Mouse (Mus musculus) MEL (cell line): Measurements from ENCODE around the gene Cux1. TPM values are rescaled to one million over a fixed set of nuclear protein-coding genes. Genes with fewer than 3 reads are reported as not detected.

Source experiments
- DNase-seq: peaks from one replicate; pipeline ENCODE4 v3.0.0; 2011; ENCODE audit warnings: low read depth, low spot score
- H3K27ac ChIP-seq: 2 replicates; pipeline ENCODE4 v1.5.1; 2012; ENCODE audit warnings: low read depth, mild to moderate bottlenecking, control low read depth, low read length, moderate library complexity; ENCODE audit not compliant: control insufficient read depth
- H3K27me3 ChIP-seq, 2 experiments: fragments of 150-350 bp in 1 of 2; sonication (generic) in 1 of 2; 2 replicates each; pipeline ENCODE4 v1.6.1; 2012; ENCODE audit warnings: low read length in 2 of 2, mild to moderate bottlenecking in 2 of 2, improper control_type of control experiment in 1 of 2, moderate library complexity in 1 of 2; ENCODE audit not compliant: insufficient read depth in 2 of 2, control insufficient read depth in 1 of 2
- H3K36me3 ChIP-seq, 2 experiments: 2 replicates each; pipeline ENCODE4 v1.6.1; 2012 to 2014; ENCODE audit warnings: low read length in 2 of 2, improper control_type of control experiment in 1 of 2, inconsistent platforms in 1 of 2, mild to moderate bottlenecking in 1 of 2; ENCODE audit not compliant: insufficient read depth in 2 of 2, control insufficient read depth in 1 of 2
- H3K4me1 ChIP-seq, 2 experiments: fragments of 150-350 bp in 1 of 2; sonication (generic) in 1 of 2; 2 replicates each; pipeline ENCODE4 v1.6.1; 2012; ENCODE audit warnings: low read length in 2 of 2, improper control_type of control experiment in 1 of 2, mild to moderate bottlenecking in 1 of 2; ENCODE audit not compliant: insufficient read depth in 2 of 2, control insufficient read depth in 1 of 2
- H3K4me3 ChIP-seq, 2 experiments: fragments of 150-350 bp in 1 of 2; sonication (generic) in 1 of 2; 2 replicates each; pipeline ENCODE4 v1.5.1; 2012; ENCODE audit warnings: low read depth in 2 of 2, low read length in 2 of 2, mild to moderate bottlenecking in 2 of 2, moderate library complexity in 2 of 2, control low read depth in 1 of 2, improper control_type of control experiment in 1 of 2; ENCODE audit not compliant: control insufficient read depth in 1 of 2, insufficient read depth in 1 of 2
- H3K79me2 ChIP-seq: 2 replicates; pipeline ENCODE4 v1.6.1; 2012; ENCODE audit warnings: mild to moderate bottlenecking, low read length, moderate library complexity; ENCODE audit not compliant: control insufficient read depth, poor library complexity, insufficient read depth
- H3K9ac ChIP-seq: 2 replicates; pipeline ENCODE4 v1.6.1; 2012; ENCODE audit warnings: low read depth, mild to moderate bottlenecking, control low read depth, low read length, moderate library complexity; ENCODE audit not compliant: control insufficient read depth, poor library complexity, severe bottlenecking
- H3K9me3 ChIP-seq: fragments of 150-350 bp; sonication (generic); replicated peaks from 2 replicates; pipeline ENCODE4 v1.6.1; 2012; ENCODE audit warnings: mild to moderate bottlenecking, low read length, improper control_type of control experiment, moderate library complexity; ENCODE audit not compliant: insufficient read depth
- BHLHE40 ChIP-seq: IDR thresholded peaks from 2 replicates; pipeline ENCODE4 v1.6.1; 2012; ENCODE audit warnings: low read depth, mild to moderate bottlenecking, inconsistent platforms, low read length, improper control_type of control experiment, borderline replicate concordance
- CHD2 ChIP-seq: IDR thresholded peaks from 2 replicates; pipeline ENCODE4 v1.6.1; 2011; ENCODE audit warnings: low read length, improper control_type of control experiment
- EP300 ChIP-seq, 2 experiments: IDR thresholded peaks; 2 replicates each; pipeline ENCODE4 v1.6.1; 2011; ENCODE audit warnings: improper control_type of control experiment in 2 of 2, low read length in 2 of 2, low read depth in 1 of 2, mild to moderate bottlenecking in 1 of 2
- ETS1 ChIP-seq: IDR thresholded peaks from 2 replicates; pipeline ENCODE4 v1.6.1; 2012; ENCODE audit warnings: low read depth, mild to moderate bottlenecking, inconsistent platforms, low read length, improper control_type of control experiment, moderate library complexity
- GATA1 ChIP-seq: IDR thresholded peaks from 2 replicates; pipeline ENCODE4 v1.6.1; 2011; ENCODE audit warnings: low read depth, low read length, improper control_type of control experiment
- HCFC1 ChIP-seq: IDR thresholded peaks from 2 replicates; pipeline ENCODE4 v1.6.1; 2012; ENCODE audit warnings: low read depth, mild to moderate bottlenecking, inconsistent platforms, low read length, improper control_type of control experiment, moderate library complexity
- JUND ChIP-seq: IDR thresholded peaks from 2 replicates; pipeline ENCODE4 v1.6.1; 2011; ENCODE audit warnings: low read depth, mild to moderate bottlenecking, improper control_type of control experiment, low read length
- KAT2A ChIP-seq: conservative IDR thresholded peaks from 2 replicates; pipeline ENCODE4 v1.6.1; 2012; ENCODE audit warnings: low read depth, low read length, improper control_type of control experiment, inconsistent platforms
- MAFK ChIP-seq: IDR thresholded peaks from 2 replicates; pipeline ENCODE4 v1.6.1; 2011; ENCODE audit warnings: low read depth, mild to moderate bottlenecking, low read length, improper control_type of control experiment, borderline replicate concordance
- MAX ChIP-seq: IDR thresholded peaks from 2 replicates; pipeline ENCODE4 v1.6.1; 2011; ENCODE audit warnings: low read length, improper control_type of control experiment
- MAZ ChIP-seq: IDR thresholded peaks from 2 replicates; pipeline ENCODE4 v1.6.1; 2012; ENCODE audit warnings: low read depth, mild to moderate bottlenecking, inconsistent platforms, low read length, improper control_type of control experiment
- MEF2A ChIP-seq: IDR thresholded peaks from 2 replicates; pipeline ENCODE4 v1.6.1; 2014; ENCODE audit warnings: low read depth, mild to moderate bottlenecking, inconsistent platforms, low read length, improper control_type of control experiment; ENCODE audit not compliant: poor library complexity, insufficient replicate concordance, severe bottlenecking; ENCODE audit errors: extremely low read depth
- MYB ChIP-seq: IDR thresholded peaks from 2 replicates; pipeline ENCODE4 v1.6.1; 2011; ENCODE audit warnings: mild to moderate bottlenecking, low read depth, low read length, improper control_type of control experiment
- NRF1 ChIP-seq: IDR thresholded peaks from 2 replicates; pipeline ENCODE4 v1.6.1; 2014; ENCODE audit warnings: low read depth, mild to moderate bottlenecking, inconsistent platforms, low read length, improper control_type of control experiment, moderate library complexity; ENCODE audit not compliant: poor library complexity, insufficient read depth, severe bottlenecking
- POLR2AphosphoS2 ChIP-seq: IDR thresholded peaks from 2 replicates; pipeline ENCODE4 v1.6.1; 2011; ENCODE audit warnings: low read length, improper control_type of control experiment
- POLR2AphosphoS5 ChIP-seq: IDR thresholded peaks from 2 replicates; pipeline ENCODE4 v1.6.1; 2012; ENCODE audit warnings: low read depth, borderline replicate concordance, mild to moderate bottlenecking, inconsistent platforms, low read length, moderate library complexity, mixed read lengths
- SIN3A ChIP-seq: IDR thresholded peaks from 2 replicates; pipeline ENCODE4 v1.6.1; 2012; ENCODE audit warnings: low read length, improper control_type of control experiment, inconsistent platforms
- SMC3 ChIP-seq: IDR thresholded peaks from 2 replicates; pipeline ENCODE4 v1.6.1; 2011; ENCODE audit warnings: low read depth, low read length, improper control_type of control experiment
- TBP ChIP-seq: IDR thresholded peaks from 2 replicates; pipeline ENCODE4 v1.8.0; 2011; ENCODE audit warnings: low read depth, low read length, improper control_type of control experiment
- USF1 ChIP-seq: IDR thresholded peaks from 2 replicates; pipeline ENCODE4 v1.6.1; 2014; ENCODE audit warnings: low read depth, mild to moderate bottlenecking, inconsistent platforms, low read length, improper control_type of control experiment, moderate library complexity
- USF2 ChIP-seq, 2 experiments: IDR thresholded peaks; 2 replicates each; pipeline ENCODE4 v1.6.1; 2011 to 2012; ENCODE audit warnings: improper control_type of control experiment in 2 of 2, low read length in 2 of 2, borderline replicate concordance in 1 of 2, inconsistent platforms in 1 of 2, low read depth in 1 of 2, mild to moderate bottlenecking in 1 of 2; ENCODE audit not compliant: insufficient read depth in 1 of 2
- ZC3H11A ChIP-seq: IDR thresholded peaks from 2 replicates; pipeline ENCODE4 v1.6.1; 2012; ENCODE audit warnings: low read depth, mild to moderate bottlenecking, inconsistent platforms, low read length, improper control_type of control experiment
- ZKSCAN1 ChIP-seq: IDR thresholded peaks from 2 replicates; pipeline ENCODE4 v1.6.1; 2012; ENCODE audit warnings: low read depth, mild to moderate bottlenecking, inconsistent platforms, low read length, improper control_type of control experiment, moderate library complexity
- ZMIZ1 ChIP-seq: IDR thresholded peaks from 2 replicates; pipeline ENCODE4 v1.6.1; 2012; ENCODE audit warnings: low read depth, mild to moderate bottlenecking, inconsistent platforms, low read length, improper control_type of control experiment, moderate library complexity
- polyA plus RNA-seq, 2 experiments: library from polyadenylated mRNA; stranded (reverse) in 1 of 2; unstranded in 1 of 2; fragments of >175 nt in 1 of 2; fragments of >200 nt in 1 of 2; gene quantifications; 2 replicates each; pipeline versions ENCODE4 v1.2.1 to v1.2.4; 2012; ENCODE audit warnings: low replicate concordance in 2 of 2, low read depth in 1 of 2; ENCODE audit not compliant: insufficient read length in 2 of 2, insufficient read depth in 1 of 2, missing spikeins in 1 of 2
- total RNA-seq: library from RNA; depleted of rRNA; stranded (reverse); fragments of 300-350 nt; gene quantifications from 2 replicates; pipeline ENCODE4 v1.2.3, GENCODE M21; 2012

Cux1 gene
- total and polyA plus RNA-seq, 3 experiments, result 71.1 to 104 TPM; not detected in 1

DNA sequence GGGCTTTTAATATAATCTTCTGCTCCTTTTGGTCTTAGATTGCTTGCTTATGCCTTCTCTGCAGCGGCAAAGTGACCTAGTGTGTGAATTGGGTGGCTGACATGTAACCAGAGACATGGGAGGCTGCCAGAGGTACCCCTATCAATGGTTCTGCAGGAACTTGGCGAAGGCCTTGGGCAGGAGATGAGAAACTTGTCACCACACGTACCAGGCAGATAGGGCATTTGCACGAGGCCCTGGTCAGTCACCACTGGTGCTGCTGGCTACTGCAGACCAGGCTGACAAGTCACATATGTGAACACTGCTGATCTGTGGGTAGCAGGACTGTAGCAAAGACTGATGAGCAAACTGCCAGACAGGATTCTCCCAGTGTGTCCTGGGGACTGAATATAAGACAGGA is 231.6 kb downstream of the Cux1 start:
- no peak for DNase-seq
- Histone ChIP-seq H3K9ac (no peak overlapping the region), H3K79me2 (no peaks in the 10 kb centered on the region), H3K36me3 (peaks cover 20 to 35% of the 10 kb centered on the region in 2 experiments), H3K27me3 (no peaks in the 10 kb centered on the region), H3K4me1 (peaks cover 18 to 19% of the 10 kb centered on the region in 2 experiments), H3K27ac (no peak overlapping the region), H3K4me3 (no peak overlapping the region), H3K9me3 (no peaks in the 10 kb centered on the region)
- no peak for TF ChIP-seq ETS1
- TF ChIP-seq USF1, result no peak
- TF ChIP-seq POLR2AphosphoS5, result no peak
- no peak for TF ChIP-seq GATA1
- no peak for TF ChIP-seq HCFC1

DNA sequence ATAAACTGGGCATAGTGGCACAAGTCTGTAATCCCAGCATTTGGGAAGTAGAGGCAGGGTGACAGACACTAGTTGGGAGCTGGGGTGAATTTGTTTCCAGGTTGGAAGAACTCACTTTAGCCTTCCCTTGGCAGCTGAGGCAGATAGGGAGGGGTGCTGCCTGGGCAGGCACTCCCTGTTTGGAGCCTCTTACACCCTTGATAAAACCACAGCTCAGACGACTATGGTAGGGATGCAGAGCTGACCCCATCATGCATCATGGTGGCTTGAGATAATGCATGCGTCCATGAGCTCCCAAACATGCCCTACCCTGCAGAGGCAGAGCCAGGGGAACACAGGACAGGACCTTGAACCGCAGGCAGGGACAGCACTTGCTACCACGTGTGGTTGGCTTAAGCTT is 232.5 kb downstream of the Cux1 start:
- no peaks in the 10 kb centered on the region for H3K79me2 ChIP-seq
- peaks cover 20 to 28% of the 10 kb centered on the region in 2 experiments for H3K36me3 ChIP-seq
- H3K9me3 ChIP-seq, result no peaks in the 10 kb centered on the region
- H3K4me1 ChIP-seq, result peaks cover 18 to 19% of the 10 kb centered on the region in 2 experiments
- DNase-seq, result no peak
- H3K27me3 ChIP-seq, result no peaks in the 10 kb centered on the region
- no peak overlapping the region for H3K27ac ChIP-seq
- no peak for TF ChIP-seq MAZ
- no peak for TF ChIP-seq SMC3
- no peak for TF ChIP-seq ZKSCAN1
- no peak for TF ChIP-seq USF1
- TF ChIP-seq BHLHE40, result no peak
- TF ChIP-seq TBP, result no peak
- H3K4me3 ChIP-seq, result no peak overlapping the region
- no peak overlapping the region for H3K9ac ChIP-seq

DNA sequence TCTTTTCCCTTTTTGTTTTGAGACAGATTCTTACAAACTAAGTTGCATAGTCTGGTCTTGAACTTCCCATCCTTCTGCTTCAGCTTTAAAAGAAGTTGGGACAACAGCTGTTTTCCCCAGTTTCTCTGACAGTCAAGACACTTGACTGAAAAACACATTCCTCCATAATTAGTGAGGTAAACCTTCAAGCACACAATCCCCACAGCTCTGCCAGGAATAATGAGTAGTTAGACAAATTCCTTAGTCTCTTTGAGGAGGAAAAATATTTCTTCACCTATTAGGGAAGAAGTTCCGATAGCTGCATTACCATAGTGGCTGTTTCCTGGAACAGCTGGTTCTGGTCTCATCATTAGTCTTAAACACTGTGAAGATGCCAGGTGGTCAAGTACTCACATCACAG is 233.2 kb downstream of the Cux1 start:
- peaks cover 20 to 26% of the 10 kb centered on the region in 2 experiments for H3K36me3 ChIP-seq
- no peak for DNase-seq
- H3K27me3 ChIP-seq, result no peaks in the 10 kb centered on the region
- H3K79me2 ChIP-seq, result no peaks in the 10 kb centered on the region
- no peaks in the 10 kb centered on the region for H3K9me3 ChIP-seq
- H3K4me1 ChIP-seq, result peaks cover 16 to 18% of the 10 kb centered on the region in 2 experiments
- no peak overlapping the region for H3K9ac ChIP-seq
- no peak overlapping the region for H3K27ac ChIP-seq
- TF ChIP-seq SIN3A (no peak), MAFK (no peak), USF2 (IDR thresholded peaks at IDR 0.05; ENCODE audit: borderline replicate concordance in 1 of 2, insufficient read depth in 1 of 2, low read depth in 1 of 2, low read length in 2 of 2) (no peak), ZMIZ1 (no peak), EP300 (IDR thresholded peaks at IDR 0.05; ENCODE audit: low read depth in 1 of 2, low read length in 2 of 2) (no peak), ZC3H11A (no peak), JUND (no peak), MEF2A (no peak), KAT2A (no peak), SMC3 (no peak), MAX (no peak), POLR2AphosphoS2 (no peak), NRF1 (no peak), MYB (no peak), BHLHE40 (no peak), USF1 (no peak), CHD2 (no peak)
- H3K4me3 ChIP-seq, result no peak overlapping the region
